Mouse (Mus musculus) heart, adult 2 months (tissue): ENCODE data around the gene Zfp598. TPM values are rescaled to one million over a fixed set of nuclear protein-coding genes. Genes with fewer than 3 reads are reported as not detected.

ENCODE experiments used
- DNase-seq, 2 experiments: peaks; one replicate each; pipeline ENCODE4 v3.0.0; 2021
- H3K27ac ChIP-seq: fragments of 200-600 bp; 2 replicates; pipeline ENCODE4 v1.8.1; 2022
- H3K27me3 ChIP-seq: fragments of 200-500 bp; 2 replicates; pipeline ENCODE4 v1.6.1; 2012; ENCODE audit warnings: mild to moderate bottlenecking, low read length, inconsistent platforms, mixed read lengths; ENCODE audit not compliant: control insufficient read depth, insufficient read depth
- H3K36me3 ChIP-seq: fragments of 200-500 bp; 2 replicates; pipeline ENCODE4 v1.6.1; 2012; ENCODE audit warnings: low read length, inconsistent platforms; ENCODE audit not compliant: control insufficient read depth, insufficient read depth
- H3K4me1 ChIP-seq: fragments of 200-500 bp; 2 replicates; pipeline ENCODE4 v1.6.1; 2011; ENCODE audit warnings: low read length; ENCODE audit not compliant: control insufficient read depth, insufficient read depth
- H3K4me3 ChIP-seq: fragments of 200-600 bp; 2 replicates; pipeline ENCODE4 v1.8.1; 2022
- H3K79me2 ChIP-seq: fragments of 200-500 bp; replicated peaks from 2 replicates; pipeline ENCODE4 v1.6.1; 2012; ENCODE audit warnings: mild to moderate bottlenecking, inconsistent platforms, low read length, moderate library complexity, mixed read lengths; ENCODE audit not compliant: control insufficient read depth, insufficient read depth
- H3K9ac ChIP-seq: fragments of 200-500 bp; 2 replicates; pipeline ENCODE4 v1.6.1; 2012; ENCODE audit warnings: low read depth, mild to moderate bottlenecking, control low read depth, inconsistent platforms, low read length, mixed read lengths
- CTCF ChIP-seq: fragments of 200-600 bp; IDR thresholded peaks from 2 replicates; pipeline ENCODE4 v1.8.1; 2022; ENCODE audit warnings: antibody characterized with exemption, mild to moderate bottlenecking, moderate library complexity
- EP300 ChIP-seq: fragments of 200-500 bp; IDR thresholded peaks from 2 replicates; pipeline ENCODE4 v1.6.1; 2011; ENCODE audit warnings: low read depth, low read length, control low read depth; ENCODE audit not compliant: insufficient read depth
- POLR2A ChIP-seq: fragments of 200-500 bp; IDR thresholded peaks from 2 replicates; pipeline ENCODE4 v1.6.1; 2011; ENCODE audit warnings: mild to moderate bottlenecking, low read depth, low read length, control low read depth; ENCODE audit not compliant: insufficient read depth
- WGBS: fragments of 180-500 bp; shearing (Covaris S2); methylation state at CpG from one replicate; pipeline ENCODE4 v1.1.7; 2018; 5-methylcytosine and 5-hydroxymethylcytosine counted together
- intact Hi-C: fragments of 180-260 bp; cut with DNase I; formaldehyde crosslinking; loops from one replicate; pipeline ENCODE4 v1.15.1; 2025
- polyA plus RNA-seq: library from polyadenylated mRNA; depleted of rRNA; stranded (reverse); fragments of >200 nt; gene quantifications from 2 replicates; pipeline ENCODE4 v1.2.3, GENCODE M21; 2012
- total RNA-seq, 2 experiments: library from RNA; stranded (reverse); gene quantifications; 2 replicates each; pipeline ENCODE4 v1.2.3; 2021

Gene Zfp598
- total and polyA plus RNA-seq, 3 experiments, result 17.4 to 28.1 (median 17.5) TPM

DNA sequence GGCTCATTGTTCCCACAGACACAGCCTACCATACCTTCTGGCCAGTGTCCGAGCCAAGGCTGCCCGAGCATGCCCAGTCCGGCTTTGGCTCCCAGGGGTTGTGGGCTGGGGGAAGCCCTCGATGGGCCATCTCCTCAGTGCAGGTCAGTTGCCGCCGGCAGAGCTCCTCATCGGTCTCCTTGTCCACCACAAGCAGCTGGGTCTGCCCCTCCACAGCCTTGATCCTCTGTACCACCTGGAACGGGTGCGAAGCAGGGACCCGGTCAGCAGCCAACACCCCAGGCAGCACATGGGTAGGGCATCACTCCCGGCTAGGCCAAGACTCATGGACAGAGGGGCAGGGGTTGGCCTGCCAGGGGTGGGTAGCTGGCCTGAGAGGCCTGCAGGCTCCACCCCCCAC lies 22.0 kb upstream of the Zfp598 start:
- Histone ChIP-seq H3K79me2 (peaks cover 5% of the 10 kb centered on the region), H3K4me1 (peaks cover 9% of the 10 kb centered on the region), H3K9ac (peak overlapping the region; percentile 75), H3K27ac (peak overlapping the region; percentile 99), H3K36me3 (no peaks in the 10 kb centered on the region), H3K4me3 (peak overlapping the region; percentile 57), H3K27me3 (no peaks in the 10 kb centered on the region)
- WGBS, result 56% methylated on average over 11 of the region's 11 CpGs
- intact Hi-C loops, result loop anchor here (10.0 kb wide), 1 partner anchor 427 kb away; no protein-coding TSS in a partner anchor
- DNase-seq, result peak in 1 of 2 experiments; percentile 51
- TF ChIP-seq EP300 (no peak), POLR2A (no peak; the same call in 1 of the 2 replicates), CTCF (no peak)

DNA sequence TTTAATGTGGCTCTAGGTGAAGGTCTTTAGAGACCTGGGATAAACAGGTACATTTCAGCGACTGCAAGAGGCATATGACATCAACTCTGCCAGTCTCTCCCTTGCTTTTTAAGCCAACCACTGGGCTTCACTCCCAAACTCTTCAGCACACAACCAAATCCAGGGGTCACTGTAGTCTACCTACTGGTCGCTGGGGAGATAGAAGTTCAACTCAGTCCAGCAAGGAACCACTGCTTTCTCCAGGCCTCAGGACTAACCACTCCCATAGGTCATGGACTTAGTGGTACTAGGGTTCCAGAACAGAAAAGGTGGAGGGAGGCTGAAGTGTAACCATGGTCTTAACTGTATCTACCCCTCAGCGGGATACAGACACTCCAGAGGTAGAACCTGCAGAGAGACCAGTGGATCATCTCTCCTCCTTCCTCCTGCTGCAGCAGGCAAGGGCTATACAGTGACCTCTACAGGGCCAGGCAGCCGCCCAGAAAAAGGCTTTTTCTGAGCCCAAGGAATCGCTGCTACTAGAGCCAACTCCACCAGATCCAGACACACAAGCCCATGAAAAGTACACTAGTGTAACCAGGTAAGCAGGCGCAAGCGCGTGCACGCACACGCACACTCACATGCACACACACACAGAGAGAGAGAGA lies 20.6 kb upstream of the Zfp598 start:
- H3K79me2 ChIP-seq, result peaks cover 3% of the 10 kb centered on the region
- peak in 1 of 2 experiments; percentile 45 for DNase-seq

DNA sequence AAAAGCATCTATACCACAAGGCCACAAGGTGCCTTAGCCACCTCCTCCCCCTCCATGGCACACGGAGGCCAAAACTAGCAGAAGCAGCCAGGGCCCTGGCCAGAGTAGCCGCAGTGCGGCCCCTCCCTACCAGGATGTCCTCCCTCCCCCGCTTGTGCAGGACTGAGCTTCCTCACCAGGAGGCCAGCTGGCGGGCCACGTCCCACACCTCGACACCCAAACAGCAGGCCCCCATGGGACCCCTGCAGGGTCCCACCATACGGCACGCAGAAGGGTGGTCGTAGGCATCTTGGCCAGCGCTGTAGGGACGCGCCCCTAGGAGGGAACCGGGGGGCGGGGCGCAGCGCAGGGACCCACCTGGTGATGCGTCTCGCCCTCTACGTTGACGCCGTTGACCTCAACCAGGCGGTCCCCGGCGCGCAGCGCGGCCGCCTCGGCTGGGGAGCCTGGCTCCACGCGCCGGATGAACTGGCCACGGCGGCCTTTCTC lies 19.9 kb upstream of the Zfp598 start:
- Histone ChIP-seq H3K36me3 (no peaks in the 10 kb centered on the region), H3K9ac (peak overlapping the region; percentile 99), H3K27ac (peak overlapping the region; percentile 98), H3K27me3 (no peaks in the 10 kb centered on the region), H3K79me2 (peaks cover 3% of the 10 kb centered on the region), H3K4me3 (peak overlapping the region; percentile 97), H3K4me1 (peaks cover 12% of the 10 kb centered on the region)
- intact Hi-C loops, result loop anchor here (1.0 to 10.0 kb wide), 4 partner anchors 17 to 425 kb away; partner anchors contain the start of genes Nthl1, Traf7 and Tsc2
- TF ChIP-seq CTCF, result peak; percentile 43
- 0 out of 2 replicates have a peak, but pooled peaks have one; percentile 35 for TF ChIP-seq POLR2A
- TF ChIP-seq EP300, result no peak
- under 1% methylated on average over 35 of the region's 35 CpGs for WGBS
- DNase-seq, result peak; percentile 80 to 82

More for the DNA sequence above, 20.6 kb upstream of the Zfp598 start:
- intact Hi-C loops, result loop anchor here (10.0 kb wide), 1 partner anchor 426 kb away; no protein-coding TSS in a partner anchor
- Histone ChIP-seq H3K27ac (peak overlapping the region; percentile 98), H3K4me3 (peak overlapping the region; percentile 97), H3K4me1 (peaks cover 11% of the 10 kb centered on the region), H3K36me3 (no peaks in the 10 kb centered on the region), H3K9ac (peak overlapping the region; percentile 99), H3K27me3 (no peaks in the 10 kb centered on the region)
- WGBS, result 48% methylated on average over 10 of the region's 10 CpGs
- TF ChIP-seq CTCF, result peak; percentile 10; the same call in 1 of the 2 replicates
- TF ChIP-seq EP300, result no peak
- no peak for TF ChIP-seq POLR2A

DNA sequence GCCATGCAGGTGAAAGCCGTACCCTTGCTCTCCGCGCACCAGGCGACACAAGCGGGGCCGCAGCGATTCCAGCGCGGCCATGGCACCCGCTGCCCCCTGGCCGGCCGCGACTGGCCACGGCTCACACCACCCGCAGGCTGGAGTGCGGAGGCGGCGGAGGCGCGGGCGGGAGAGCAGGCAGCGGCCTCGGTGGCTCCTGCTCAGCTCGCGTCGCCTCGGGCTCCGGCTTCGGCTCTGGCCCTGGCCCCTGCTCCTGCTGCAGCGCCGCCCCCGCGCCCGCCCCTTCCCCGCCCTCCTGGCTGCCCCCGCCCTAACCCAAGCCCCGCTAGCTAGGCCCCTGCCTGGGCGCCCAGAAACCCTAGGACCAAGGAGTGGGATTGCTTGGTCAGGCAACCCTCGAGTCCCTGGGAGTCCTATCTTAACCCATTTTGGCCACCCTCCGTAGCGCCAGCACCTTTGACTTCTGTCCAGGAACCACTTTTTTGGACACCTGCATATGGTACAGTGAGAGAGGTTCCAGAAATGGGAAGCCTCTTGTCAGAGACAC lies 19.3 kb upstream of the Zfp598 start, which contains the start of gene Slc9a3r2:
TSS of gene Slc9a3r2 (minus strand) at position 258 of the 547 bp plus-strand sequence.
- TF ChIP-seq POLR2A (peak; percentile 80), EP300 (no peak)
- Histone ChIP-seq H3K36me3 (no peaks in the 10 kb centered on the region), H3K9ac (peak within 1 kb of the TSS; percentile 99), H3K27me3 (no peaks in the 10 kb centered on the region), H3K27ac (peak within 1 kb of the TSS; percentile 98), H3K79me2 (peaks cover 3% of the 10 kb centered on the region), H3K4me3 (peak within 1 kb of the TSS; percentile 97), H3K4me1 (peaks cover 11% of the 10 kb centered on the region)
- intact Hi-C loops, result loop anchor here (1.0 to 5.0 kb wide), 3 partner anchors 18 to 123 kb away; partner anchors contain the start of genes Nthl1, Traf7 and Tsc2
- peak; percentile 82 to 83 for DNase-seq
- 1% methylated on average over 35 of the region's 41 CpGs for WGBS

DNA sequence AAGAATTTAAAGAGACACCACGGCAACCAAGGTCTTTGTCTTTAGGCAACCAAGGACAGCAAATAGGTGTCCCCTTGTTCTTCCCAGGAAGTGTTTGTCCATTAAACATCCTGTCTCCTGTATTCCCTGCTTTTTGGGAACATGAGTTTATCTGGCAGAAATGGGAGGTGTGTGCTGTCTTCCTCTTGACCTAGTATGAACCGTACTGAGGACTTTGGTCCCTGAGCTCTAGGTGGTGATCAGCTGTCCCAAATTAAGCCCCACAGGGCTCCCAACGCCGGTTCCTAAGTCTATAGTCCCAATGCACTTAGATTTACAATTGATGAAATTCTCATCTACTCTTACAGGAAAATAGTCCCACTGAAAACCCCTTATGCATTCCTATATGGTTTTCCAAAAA lies 18.7 kb upstream of the Zfp598 start:
- intact Hi-C loops, result loop anchor here (1.0 to 5.0 kb wide), 3 partner anchors 18 to 123 kb away; partner anchors contain the start of genes Nthl1, Traf7 and Tsc2
- peaks cover 8% of the 10 kb centered on the region for H3K4me1 ChIP-seq
- TF ChIP-seq EP300 (no peak), CTCF (no peak), POLR2A (no peak)
- peak overlapping the region; percentile 98 for H3K27ac ChIP-seq
- peak overlapping the region; percentile 75; the same call in 1 of the 2 replicates for H3K9ac ChIP-seq
- peaks cover 3% of the 10 kb centered on the region for H3K79me2 ChIP-seq
- no peak for DNase-seq
- H3K4me3 ChIP-seq, result peak overlapping the region; percentile 97
- H3K27me3 ChIP-seq, result no peaks in the 10 kb centered on the region
- no peaks in the 10 kb centered on the region for H3K36me3 ChIP-seq
- WGBS, result 62% methylated on average over 4 of the region's 4 CpGs
